Mouse (Mus musculus) CD8-positive naive resting alpha-beta T cell, adult 2 months (primary cell): Measurements from ENCODE around the gene Slco2a1.

Experiments used
- DNase-seq, 2 experiments: peaks; one replicate each; pipeline ENCODE4 v3.0.0; 2022; ENCODE audit warnings: low read depth in 2 of 2, low spot score in 2 of 2

Slco2a1 gene

DNA sequence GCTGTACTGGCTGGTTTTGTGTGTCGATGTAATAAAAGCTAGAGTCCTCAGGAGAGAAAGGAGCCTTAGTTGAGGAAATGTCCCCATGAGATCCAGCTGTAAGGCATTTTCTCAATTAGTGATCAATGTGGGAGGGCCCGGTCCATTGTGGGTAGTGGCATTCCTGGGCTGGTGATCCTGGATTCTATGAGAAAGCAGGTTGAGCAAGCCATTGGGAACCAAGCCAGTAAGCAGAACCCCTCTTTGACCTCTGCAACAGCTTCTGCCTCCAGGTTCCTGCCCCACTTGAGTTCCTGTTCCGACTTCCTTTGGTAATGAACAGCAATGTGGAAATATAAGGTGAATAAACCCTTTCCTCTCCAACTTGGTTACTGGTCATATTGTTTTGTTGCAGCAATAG, 6.1 kb upstream of the Slco2a1 start:
- no peak for DNase-seq

DNA sequence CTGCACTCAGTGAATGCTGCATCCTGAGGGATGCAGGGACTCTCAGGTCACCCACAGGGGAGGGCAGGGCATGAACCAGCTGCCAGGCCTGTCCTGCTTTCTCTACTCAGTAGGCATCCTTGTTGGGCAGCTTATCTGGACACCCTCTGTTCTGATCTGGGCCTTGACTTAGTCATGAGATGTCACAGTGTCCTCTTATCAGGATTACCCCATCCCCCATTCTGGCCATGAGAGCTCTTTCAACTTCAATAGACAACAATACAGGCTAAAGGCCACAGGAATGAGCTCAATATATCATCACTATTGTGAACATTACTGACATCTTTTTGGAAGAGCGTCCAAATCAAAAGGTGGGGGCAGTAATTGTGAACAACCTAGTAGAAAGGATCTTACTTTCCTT, 3.4 kb upstream of the Slco2a1 start:
- DNase-seq: no peak

DNA sequence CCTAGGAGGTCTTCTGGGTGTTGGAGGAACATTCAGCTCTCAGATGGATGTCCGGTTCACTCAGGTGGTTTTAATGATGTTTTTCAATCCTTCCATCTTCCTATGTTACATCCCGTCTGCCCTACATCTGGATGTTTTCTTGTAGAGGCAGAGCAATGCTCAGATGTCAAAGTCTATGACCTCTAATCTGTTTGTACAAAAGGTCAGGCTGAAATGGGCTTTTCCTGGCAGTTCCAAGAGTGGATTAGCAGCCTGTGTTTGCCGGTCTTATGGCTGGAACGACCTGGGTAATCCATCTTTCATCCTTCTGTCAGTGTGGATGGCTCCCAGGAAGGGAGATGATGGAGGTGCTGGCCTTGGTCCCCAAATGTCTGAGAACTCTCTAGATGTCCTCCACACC, 2.6 kb upstream of the Slco2a1 start:
- no peak for DNase-seq

DNA sequence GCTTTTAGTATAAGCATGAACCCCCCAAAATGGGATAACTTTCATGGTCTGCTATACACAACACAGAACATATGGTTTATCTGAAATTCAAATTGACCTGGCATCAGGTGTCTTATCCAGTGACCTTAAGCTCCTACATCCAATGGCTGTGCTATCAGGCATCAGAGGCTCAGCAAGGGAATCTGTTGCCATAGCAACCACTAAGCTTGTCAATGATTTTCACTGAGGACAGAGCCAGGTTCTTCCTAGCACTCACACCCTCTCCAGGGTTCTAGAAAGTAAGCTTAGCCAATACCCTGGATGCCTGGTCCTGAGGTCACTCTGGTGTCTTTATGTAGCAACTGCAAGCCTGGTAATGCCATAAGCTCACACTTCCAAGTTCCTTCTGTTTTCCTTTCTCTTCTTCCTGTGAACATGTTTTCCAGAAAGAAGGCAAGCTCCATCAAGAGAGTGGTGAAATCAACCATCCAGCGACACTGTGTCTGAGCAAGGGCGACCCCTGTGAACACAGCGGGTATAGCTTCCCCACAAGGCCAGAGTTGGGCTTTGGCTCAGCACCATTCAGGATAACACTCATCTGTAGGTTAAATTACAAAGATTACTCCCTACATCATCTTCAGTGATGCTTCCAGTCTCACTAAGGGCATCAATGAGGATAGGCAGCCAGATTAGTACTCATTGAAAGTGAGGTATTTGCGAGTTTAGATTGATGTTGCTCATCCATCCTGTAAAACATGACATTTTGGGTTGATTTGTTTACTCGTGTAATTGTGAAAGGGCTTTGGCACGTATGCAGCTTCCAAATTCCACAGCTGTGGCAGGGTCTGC, 2.0 kb downstream of the Slco2a1 start:
- DNase-seq: no peak

DNA sequence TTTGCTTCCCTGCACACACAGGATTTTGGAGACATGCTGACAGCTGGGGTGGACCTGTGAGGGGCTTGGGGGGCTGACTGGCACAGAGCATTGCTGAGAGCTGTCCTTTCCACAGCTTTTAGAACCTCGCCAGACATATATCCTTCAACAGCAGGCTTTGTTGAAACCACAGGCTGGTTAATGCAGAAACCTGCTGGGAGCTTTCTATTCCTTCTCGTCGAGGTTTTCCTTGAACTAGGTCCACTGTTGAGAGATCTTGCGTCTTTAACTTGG, 2.6 kb downstream of the Slco2a1 start:
- no peak for DNase-seq

DNA sequence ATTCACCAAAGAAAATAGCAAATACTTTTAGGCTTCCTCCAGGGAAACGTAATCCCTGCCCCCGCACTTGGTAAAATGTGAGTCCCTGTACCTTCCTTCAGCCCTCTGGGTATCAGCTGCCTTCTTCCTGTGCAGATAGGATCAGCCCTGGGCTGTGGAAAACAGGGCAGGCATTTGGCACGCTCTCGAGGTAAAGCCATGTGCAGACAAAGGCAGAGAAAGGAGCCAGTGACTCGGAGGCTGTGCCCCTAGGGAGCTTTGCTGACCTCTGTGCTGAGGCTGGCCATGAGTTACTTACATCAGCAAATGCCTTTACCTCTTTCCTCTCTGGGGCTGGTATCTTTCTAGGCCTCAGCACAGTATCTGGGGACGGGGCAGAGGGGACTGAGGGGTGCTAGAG, 4.4 kb downstream of the Slco2a1 start:
- DNase-seq: no peak

DNA sequence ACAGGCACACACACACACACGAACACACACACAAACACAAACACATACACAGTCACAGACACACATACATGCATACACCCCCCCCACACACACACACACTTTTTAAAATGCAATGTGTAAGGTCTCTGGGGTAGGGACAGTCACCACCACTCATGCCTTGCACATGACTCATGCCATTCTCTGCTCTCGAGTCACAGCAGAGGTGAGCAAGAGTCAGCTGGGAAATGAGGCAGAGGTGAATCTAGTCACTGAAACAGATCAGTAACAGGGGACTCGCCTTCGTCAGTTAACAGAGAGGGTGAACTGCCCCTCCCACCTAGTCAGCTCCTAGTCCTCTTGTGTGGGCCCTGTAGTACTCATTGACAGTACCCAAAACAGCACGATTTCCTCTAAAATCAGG, 5.3 kb downstream of the Slco2a1 start:
- no peak for DNase-seq

DNA sequence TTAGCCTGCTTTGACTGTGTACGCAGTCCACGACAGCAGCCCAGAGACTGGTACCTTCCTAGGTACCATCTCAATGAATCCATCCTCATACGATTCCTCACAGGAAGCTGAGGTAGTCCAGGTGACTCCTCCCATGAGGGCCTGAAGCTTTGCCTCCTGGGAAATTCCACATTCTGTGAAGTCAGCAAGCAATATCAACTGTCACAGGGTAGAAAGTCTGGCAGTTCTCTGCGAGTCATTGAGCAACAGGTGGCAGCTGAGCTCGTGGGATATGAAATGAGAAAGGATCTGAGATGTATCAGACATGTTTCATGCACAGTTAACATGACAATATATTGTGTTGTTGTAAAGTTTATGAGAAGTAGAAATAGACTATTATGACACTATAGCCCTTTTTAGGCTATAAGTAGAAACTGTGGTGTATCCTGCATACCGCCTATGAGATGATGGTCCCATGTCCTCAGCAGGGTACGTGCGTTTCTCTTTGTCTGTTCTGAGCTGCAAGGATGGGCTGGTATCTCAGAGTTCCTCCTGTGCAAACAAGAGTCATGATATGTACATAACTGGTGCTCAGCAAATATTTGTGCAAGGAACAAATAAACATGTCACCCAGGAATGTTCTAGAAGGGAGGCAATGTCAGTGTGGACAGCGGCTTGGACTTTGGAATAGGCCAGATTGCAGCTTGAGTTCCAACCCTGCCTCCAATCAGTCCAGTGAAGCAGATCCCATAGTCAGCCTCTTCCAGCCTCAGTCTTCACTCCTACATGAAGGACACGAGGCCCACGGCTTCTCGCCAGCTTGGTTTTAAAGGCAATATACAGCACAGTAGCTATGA, 7.5 kb downstream of the Slco2a1 start:
- no peak for DNase-seq

DNA sequence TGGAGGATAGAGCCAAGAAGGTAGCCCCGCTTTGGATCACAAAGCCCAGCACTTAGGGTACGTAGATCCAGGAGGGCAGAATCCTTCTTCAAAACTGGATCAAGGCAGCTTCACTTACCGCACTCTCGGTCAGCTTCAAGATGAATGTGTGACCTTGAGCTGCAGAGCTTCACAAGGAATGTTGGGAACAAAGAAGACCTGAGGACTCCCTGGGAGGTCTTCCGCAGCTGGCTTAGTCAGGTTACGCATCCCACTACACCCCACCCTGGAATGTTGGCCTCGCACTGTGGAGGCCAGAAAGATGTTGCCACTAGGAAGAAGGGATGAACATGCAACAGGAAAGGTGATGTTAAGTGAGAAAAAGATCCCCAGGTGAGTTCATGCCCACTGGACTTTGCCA, 11.9 kb downstream of the Slco2a1 start:
- no peak for DNase-seq

DNA sequence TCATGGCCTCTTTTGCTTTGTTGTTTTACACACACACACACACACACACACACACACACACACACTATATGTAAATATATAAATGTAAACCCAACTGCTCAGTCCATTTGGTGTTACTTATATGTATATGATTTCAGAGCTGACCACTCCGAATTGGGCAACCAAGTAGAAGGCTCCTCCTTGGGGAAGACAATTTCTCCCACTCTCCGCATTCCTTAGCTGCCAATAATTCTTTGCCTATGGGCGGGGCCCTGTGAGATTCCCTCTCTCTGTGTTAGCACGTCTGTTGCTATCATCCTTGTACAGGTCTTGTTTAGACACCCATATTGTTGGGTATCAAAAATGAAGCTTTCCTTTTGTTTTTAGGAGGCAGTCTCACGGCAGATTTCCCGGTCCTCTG, 15.8 kb downstream of the Slco2a1 start:
- no peak for DNase-seq

DNA sequence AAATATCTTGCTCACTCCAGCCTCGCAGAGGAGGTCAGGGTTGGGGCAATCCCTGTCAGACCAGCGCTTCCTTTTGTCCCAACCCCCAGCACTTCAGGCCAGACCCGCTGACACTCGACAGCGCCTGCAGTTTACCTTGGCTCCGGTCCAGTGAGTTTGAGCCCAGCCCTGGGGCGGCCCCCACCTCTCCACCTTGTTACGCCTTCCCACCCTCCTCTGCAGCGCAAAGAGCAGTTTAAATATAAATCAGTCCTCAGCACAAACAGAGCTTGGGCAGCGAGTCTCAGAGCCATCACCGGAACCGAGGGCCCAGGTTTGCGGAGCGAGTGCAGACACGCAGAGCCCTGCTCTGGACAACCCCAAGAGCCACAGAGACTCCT, 19.2 kb downstream of the Slco2a1 start:
- DNase-seq: no peak

DNA sequence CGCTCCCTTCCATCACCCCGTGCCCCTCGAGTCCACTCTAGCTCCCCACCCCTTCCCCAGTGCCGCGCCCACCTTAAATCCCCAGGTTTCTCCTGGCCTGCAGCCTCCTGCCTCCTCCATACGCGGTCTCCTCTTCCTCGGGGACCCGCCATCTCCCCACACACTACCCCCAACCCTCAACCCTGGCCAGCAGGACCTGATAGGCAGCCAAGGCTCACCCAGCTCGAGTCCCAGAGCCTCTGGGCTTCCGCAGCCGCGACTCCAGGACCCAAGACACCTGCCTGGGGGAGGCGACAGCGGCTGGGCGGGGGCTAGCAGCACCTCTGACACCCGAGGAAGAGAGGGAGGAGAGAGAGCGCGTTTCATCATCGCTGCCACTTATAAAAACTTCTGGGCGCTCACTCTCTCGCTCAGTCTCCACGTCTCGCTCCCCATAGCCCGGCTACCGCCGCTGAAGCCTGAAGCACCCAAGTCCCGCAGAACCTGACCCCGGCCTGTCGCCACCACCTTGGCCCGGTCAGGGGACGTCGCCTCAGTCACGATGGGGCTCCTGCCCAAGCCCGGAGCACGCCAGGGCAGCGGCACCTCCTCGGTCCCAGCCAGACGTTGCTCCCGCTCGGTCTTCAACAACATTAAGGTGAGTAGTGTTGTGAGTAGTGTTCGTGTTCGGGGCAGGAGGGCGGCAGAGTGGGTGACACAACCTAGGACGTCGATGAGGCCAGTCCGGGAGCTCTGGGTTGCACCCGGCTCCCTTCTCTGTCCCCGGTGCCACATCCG, 19.8 kb downstream of the Slco2a1 start:
- no peak for DNase-seq

DNA sequence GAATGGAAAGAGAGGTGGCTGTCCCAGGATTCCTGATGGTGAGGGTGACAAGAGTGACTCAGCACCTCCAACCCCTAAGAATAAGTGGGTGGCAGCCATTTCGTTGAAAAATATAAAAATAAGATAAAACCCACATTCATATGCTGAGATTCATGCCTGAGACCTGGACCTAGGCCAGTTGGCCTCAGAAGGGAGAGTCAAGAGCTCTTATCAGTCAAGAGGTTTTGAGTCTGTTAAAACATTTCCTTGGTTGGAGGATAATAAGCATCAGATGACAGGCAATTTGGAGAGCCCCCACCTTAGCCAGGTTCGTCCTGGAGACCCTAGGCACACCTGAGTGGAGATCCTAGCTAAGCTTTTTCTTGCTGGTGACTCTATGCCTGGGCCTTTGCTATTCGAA, 21.6 kb downstream of the Slco2a1 start:
- DNase-seq: no peak

DNA sequence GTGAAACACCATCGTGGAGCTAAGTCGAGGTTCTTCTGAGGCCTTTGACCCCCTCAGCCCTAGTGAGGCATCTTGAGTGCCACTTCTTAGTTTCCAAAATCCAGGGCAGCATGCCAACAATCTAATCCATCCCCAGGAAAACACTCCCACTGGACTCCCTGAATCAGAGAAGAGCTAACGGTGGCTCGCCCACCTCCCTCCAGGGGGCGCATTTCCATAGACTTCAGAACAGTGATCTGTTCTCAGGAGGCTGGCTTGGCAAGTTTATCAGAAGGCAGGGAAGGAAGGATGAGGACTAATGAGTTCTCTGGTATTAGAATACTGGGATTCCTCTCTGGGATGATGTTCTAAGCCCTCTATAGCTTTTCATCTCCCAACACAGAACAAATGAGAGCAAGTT, 24.9 kb downstream of the Slco2a1 start:
- no peak for DNase-seq

DNA sequence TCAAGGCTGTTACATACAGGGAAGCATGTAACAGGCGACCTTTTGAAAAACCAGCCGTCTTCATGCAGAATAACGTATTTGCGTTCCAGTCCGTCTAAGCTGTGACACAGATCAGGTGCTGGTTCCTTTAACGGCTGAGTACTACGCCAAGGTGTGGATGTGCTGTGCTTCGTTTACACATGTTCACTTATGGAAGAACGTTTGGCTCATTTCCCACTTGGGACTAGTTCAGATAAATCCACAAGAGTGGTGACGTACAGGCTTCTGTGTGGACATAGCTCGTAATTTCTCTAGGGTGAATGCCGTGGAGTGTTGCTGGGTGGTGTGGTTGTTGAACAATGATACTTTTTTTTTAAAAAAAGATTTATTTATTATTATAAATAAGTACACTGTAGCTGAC, 26.2 kb downstream of the Slco2a1 start:
- no peak for DNase-seq

DNA sequence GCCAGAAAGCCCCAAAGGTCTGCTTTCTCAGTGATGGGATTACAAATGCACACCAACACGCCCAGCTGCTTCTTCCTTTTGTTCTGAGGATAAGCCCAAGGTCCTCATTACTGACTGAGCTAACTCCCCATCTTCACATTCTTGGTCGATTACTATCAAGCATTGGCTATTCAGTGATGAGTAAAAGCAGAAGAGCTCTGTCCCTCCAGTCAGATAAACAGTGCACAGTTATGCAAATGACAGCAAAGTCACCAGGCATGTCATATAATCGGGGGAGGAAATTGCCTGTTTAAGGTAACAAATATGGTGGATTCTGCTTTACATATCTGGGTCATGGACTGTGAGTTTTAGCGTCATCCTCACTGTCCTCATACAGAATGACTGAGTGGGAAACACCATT, 35.6 kb downstream of the Slco2a1 start:
- no peak for DNase-seq

DNA sequence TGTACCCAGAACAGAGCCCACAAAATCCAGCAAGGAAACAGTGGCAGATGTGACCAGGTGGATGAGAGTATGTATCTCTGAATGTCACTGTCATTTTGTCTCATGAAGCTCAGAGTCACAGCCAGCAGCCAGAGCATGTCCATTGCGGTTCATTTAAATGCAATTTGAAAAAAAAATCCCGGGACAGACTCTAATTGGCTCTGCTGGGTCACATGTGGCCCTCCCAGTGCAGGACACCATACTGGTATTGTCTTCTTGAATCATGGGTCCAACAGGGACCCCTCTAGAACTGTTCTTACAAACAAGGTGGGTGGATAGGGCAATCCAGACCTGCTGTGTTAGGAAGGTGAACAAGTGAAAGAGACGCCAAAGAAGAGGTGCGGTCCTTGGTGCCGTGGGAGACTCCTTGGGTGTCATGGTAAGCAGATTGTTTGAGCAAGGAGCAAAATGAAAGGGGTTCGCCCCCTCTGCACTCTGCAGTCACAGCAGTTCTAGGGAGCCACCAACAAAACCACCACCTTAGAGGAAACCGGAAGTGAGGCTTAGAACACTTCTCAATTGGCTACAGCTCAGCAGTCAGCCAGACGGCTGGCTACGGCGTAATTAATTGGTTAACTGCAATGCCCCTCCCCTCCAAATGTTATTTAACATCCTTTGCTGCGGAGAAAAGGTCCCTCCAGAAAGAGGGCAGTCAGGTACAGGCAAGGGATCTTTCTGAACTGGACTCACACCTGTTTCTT, 38.8 kb downstream of the Slco2a1 start:
- no peak for DNase-seq

DNA sequence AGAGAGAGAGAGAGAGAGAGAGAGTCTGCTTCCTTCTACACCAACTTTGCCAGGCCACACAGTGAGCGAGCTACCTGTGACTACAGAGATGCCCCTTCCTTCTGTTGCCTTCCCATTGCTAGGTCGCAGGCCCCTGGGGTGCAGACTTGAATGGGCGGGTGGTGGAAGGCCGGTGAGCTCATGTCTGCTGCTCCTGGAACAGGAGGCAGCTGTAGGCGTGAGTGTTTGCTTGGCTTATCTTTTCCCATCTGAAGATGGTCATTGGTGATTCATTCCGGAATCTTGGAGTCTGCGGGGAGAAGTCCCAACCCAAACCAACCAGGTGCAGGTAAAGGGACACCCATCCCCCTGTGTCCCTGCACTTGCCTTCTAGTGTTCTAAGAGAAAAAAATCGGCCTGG, 40.5 kb downstream of the Slco2a1 start:
- DNase-seq: no peak

DNA sequence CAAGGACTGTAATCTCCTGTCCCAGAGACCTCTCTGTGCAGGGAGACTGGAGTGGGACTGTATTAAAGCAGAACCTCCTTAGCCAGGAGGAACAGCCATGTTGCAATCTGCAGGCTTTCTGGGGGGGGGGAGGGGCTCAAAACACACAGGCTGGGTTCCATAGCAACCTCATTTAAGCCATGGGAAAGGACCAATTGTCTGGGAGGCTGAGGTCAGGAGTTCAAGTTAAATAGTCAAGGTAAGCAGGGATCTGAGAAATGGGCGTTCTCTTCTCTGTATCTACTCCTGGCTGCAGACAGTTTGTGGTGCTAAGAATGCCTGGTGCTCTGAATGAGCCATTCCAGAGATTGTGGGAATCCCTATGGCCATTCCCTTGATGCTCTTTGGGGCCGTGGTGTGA, 41.5 kb downstream of the Slco2a1 start:
- DNase-seq: no peak

DNA sequence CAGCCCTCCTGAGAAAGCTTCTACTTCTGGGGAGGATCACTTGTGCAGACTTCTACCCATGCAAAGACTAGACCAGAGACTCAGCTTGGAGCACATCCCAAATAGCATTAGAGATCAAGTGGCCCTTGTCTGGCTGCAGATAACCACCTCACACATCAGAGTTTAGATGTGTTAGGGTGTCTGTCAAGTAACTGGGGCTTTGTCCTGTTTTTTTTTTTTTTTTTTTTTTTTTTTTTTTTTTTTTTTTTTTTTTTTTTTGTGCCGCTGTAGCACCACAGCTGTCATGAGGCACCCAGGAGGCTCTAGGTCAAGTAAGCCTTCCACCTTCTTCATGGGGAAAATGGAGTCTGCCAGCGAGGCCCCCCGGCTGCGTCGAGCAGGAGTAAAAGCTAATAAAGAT, 42.7 kb downstream of the Slco2a1 start:
- no peak for DNase-seq

DNA sequence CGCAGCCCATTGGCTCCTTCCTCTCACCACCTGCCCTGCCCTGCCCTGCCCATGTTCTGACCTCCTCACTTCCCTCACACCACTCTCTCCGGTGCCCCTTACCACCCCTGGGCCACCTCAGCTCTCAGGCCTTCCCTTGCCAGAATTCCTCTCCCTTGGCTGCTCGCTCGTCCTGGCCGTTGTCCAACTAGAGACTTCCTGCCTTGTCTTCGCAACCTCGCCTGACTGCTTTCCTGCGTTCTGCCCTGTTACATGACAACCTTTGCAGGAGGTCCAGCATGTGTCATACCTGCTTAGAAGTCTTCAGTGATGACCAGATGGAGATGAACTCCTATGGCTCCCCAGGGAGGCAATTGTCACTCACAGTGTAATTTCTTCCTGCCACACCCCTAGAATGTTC, 43.7 kb downstream of the Slco2a1 start:
- DNase-seq: no peak
